9 mouse cellular contexts compared by ENCODE assay signal in the genomic region with DNA sequence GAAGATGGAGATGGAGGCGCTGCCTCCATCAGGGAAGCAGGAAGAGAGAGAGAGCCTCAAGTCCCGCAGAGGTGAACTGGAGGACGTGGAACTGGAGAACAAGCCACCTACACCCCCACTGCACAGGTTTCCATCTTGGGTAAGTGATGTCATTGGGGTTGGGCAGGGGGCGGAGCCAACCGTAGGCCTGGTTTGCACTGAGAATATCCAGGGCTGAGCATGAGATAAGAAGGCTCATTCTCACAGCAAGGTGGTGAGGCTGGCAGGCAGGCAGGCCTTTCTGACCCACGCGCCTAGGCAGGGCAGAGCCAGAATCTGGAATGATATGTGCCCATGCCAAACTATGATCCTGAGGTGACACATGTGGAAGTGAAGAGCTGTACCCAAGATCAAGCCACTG. TPM values are rescaled to one million over a fixed set of nuclear protein-coding genes. Genes with fewer than 3 reads are reported as not detected.
A peak's percentile ranks its signal among the peaks of the same experiment; 100 is the strongest.
DNase-seq lines count a peak whose midpoint lies in the region.
"Had no signal": no experiment of that assay in that cellular context is flagged by ENCODE, and none has a peak within 500 bp of the region (broad histone marks: within the 10 kb centered on the region; RNA-seq: fewer than 3 reads in every experiment).

No protein-coding gene starts in this region.

- peaks cover 51% of the 10 kb centered on the region for H3K36me3 ChIP-seq in forebrain, embryonic 10.5 days (replicated peaks)

- no peak overlapping the region for H3K27ac ChIP-seq in forebrain, embryonic 10.5 days

- H3K4me3 ChIP-seq in forebrain, embryonic 10.5 days: no peak overlapping the region
- H3K4me3 ChIP-seq: megakaryocyte, embryonic 14.5 days had no signal

- no peaks in the 10 kb centered on the region for H3K27me3 ChIP-seq in forebrain, embryonic 10.5 days (ENCODE audit: poor library complexity, severe bottlenecking)

- DNase-seq in thymus, postnatal 25 days: peak; percentile 16
- DNase-seq in thymus, adult 18-20 months: no peak
- DNase-seq in heart, adult 8-10 months (ENCODE audit: low spot score): peak; percentile 73
- peak; percentile 76 for DNase-seq in liver
- no peak for DNase-seq in layer of hippocampus, adult 9-10 months (ENCODE audit: low spot score)
- no peak for DNase-seq in kidney, postnatal 14 days
- no peak for DNase-seq in forebrain, embryonic 10.5 days (ENCODE audit: extremely low spot score, low spot score)
- DNase-seq: layer of hippocampus, postnatal 36 days had no signal

- no peaks in the 10 kb centered on the region for H3K4me1 ChIP-seq in forebrain, embryonic 10.5 days

- no peaks in the 10 kb centered on the region for H3K9me3 ChIP-seq in forebrain, embryonic 10.5 days
- H3K9me3 ChIP-seq: megakaryocyte, embryonic 14.5 days had no signal

- 92% methylated on average over 7 of the region's 7 CpGs for WGBS in forebrain, embryonic 10.5 days

RNA-seq across cellular contexts. Expression of gene Plekhh1, which starts 26.3 kb away (rescaled TPM):
- total RNA-seq in heart, adult 8-10 months (2022): 1 to 10 TPM in 2 of 4 experiments, under 1 TPM in 2; 0.87 to 2.8 (median 1.4) TPM
- 6.3 and 6.6 TPM in 2 replicates for polyA plus RNA-seq in forebrain, embryonic 10.5 days (2016; fragmentation: Nextera tagmentation; extraction: Ambion mirVana)

RNA-seq across cellular contexts. Expression of gene Pigh, which starts 34.2 kb away (rescaled TPM):
- 1 to 10 TPM; 2.6 to 4.7 (median 3.5) TPM for total RNA-seq in heart, adult 8-10 months (2022)
- 33.9 and 34.8 TPM in 2 replicates for polyA plus RNA-seq in forebrain, embryonic 10.5 days (2016; fragmentation: Nextera tagmentation; extraction: Ambion mirVana)

RNA-seq across cellular contexts. Expression of gene Tmem229b, which starts 47.8 kb away (rescaled TPM):
- 1 to 10 TPM; 2.3 to 4.4 (median 2.9) TPM for total RNA-seq in heart, adult 8-10 months (2022)
- polyA plus RNA-seq in forebrain, embryonic 10.5 days (2016; fragmentation: Nextera tagmentation; extraction: Ambion mirVana): 3.2 and 5.0 TPM in 2 replicates

Comparison
In these comparisons a context has a peak if more than half of its experiments do, and no peak if none do; other contexts are left out.
1. DNase-seq: peak in thymus, postnatal 25 days (single experiment), heart, adult 8-10 months (single experiment) and liver (single experiment); none in thymus, adult 18-20 months (0 of 2), layer of hippocampus, adult 9-10 months (single experiment), kidney, postnatal 14 days (single experiment) and forebrain, embryonic 10.5 days (single experiment).